Mouse (Mus musculus) megakaryocyte, adult 5-6 weeks (primary cell): ENCODE results near the gene Tbck. TPM values are rescaled to one million over a fixed set of nuclear protein-coding genes. Genes with fewer than 3 reads are reported as not detected.
A peak's percentile ranks its signal among the peaks of the same experiment; 100 is the strongest.

Experiments used
- ATAC-seq: 2 replicates; pipeline ENCODE4 v1.8.0; 2016; ENCODE audit warnings: mild to moderate bottlenecking, inconsistent platforms; ENCODE audit not compliant: poor library complexity, severe bottlenecking
- total RNA-seq, 2 experiments: library from RNA; stranded (forward) in 1 of 2; stranded (reverse) in 1 of 2; fragments of 153-499, 151-499 nt in 1 of 2; fragments of 221-1000, 200-1000 nt in 1 of 2; gene quantifications; 2 replicates each; pipeline versions ENCODE4 v1.2.3 to v1.2.4; 2015 to 2017

The Tbck gene
- total RNA-seq, 2 experiments from 2014 or later, result 15.3 to 17.8 TPM

DNA sequence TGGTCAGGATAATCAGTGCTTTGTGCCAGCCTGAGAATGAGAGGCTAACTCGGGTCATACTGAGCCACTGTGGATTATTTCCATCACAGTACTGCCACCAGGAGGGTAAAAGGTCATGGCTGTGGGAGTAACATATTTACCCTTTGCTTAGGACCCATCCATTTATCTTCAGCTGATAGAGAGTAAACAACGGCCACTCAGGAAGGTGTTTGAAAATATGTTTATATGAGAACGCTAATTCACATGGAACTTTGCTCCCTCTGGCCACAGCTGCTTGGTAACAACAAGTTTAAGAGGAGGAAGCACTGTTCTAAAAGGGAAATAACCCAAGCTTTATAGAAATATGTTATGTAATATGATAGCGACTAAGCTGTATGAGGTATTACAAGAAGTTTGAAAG, 68.8 kb downstream of the Tbck start:
- ATAC-seq, result no peak

DNA sequence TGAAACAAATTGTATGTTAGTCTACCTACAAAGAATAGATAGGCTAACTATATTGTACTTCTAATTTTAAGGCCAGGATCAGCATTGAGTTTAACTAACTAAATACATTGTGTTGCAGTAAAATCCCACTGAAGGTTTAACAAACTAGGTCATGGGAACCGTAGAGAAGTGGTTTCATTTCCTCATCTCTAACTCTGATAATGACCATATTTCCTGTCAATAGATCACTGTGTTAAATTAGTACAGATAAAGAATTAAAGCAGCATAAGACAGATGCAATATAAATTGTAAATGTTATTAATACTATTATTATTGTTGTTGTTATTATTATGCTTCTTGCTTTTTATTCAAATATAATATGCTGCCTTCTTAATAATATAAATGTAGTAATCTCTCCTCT, 72.3 kb downstream of the Tbck start:
- no peak for ATAC-seq

DNA sequence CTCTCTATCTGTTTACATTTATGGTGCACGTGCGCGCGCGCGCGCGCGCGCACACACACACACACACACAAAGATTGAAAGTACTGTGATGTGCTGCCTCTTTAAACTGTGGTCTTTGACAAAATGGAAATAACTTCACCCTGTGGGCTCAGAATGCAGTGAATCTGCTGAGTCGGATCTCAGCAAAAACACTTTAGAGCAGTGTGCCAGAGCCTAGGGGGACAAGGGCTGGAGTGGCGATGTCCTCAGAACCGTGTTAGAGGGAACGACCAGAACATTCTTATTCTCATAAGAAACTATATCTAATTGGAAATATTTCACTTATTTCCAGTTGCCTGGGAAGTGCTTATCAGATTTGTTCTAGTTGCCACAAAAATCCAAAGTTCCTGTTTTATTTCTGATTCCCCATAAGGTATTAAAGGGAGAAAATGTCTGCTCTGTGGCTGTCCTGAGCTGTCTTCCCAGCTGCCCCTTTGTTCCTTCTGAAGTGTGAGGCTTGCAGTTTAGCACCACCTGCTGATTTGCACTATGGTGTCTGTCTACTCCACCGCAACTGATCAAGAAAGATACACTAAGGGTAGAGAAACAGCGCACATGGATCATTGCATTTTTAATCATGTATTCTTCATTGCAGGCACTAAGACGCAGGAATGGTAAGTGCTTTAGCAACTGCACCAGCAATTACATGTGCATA, 82.2 kb downstream of the Tbck start:
- no peak for ATAC-seq

DNA sequence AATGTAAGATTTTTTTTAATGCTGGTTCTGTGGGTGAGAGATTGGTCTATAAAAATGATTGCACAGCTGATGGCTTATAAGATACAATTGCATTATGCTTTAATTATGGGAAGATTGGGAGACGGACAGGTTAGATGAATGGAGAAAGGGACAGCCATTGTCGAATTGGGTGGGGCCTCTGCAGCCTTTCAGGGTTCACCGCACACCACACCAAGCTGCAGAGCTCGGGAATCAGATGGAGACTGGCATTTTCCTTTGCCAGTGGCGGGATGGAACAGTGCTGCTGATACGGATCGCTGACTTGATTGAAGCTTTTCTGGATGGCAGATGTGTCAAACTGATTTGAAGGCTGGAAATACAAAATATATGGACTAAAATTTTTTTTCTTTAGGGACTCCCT, 88.1 kb downstream of the Tbck start:
- no peak for ATAC-seq

DNA sequence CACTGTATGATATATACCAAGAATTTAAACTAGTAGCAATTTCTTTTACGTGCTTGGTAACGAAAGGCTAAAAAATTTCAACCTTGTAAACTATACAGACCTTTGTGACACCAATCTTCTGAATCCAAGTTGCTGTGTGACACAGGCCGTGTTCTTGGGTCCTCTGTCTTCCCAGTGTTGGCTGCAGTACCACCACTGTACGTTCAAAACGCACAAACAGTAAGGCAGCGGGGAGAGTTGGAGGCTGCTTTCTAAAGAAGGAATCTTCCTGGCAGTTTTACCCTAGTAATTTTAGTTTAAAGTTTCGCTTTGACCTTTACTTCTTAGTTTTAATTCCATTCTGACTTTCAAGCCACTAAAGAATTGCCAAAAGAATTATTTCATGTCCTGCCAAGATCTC, 92.7 kb downstream of the Tbck start:
- no peak for ATAC-seq

DNA sequence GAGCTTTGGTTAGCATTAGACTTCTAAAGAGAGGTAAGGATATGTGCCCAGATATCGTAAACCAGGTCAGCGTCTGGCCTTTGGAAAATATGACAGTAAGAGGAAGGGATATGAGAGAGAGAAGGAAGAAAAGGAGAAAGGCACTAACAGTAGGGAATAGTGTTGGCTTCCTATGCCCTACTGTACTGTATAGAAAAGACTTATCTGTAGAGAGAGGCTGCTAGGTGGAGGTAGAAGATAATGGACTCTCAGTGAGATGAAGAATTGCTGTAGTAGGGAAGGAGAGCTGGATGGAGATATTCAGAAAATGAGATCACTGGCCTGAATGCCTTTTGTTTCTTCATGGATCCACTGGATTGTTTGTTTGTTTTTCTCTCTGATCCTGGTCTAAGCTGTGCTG, 97.2 kb downstream of the Tbck start:
- no peak for ATAC-seq

DNA sequence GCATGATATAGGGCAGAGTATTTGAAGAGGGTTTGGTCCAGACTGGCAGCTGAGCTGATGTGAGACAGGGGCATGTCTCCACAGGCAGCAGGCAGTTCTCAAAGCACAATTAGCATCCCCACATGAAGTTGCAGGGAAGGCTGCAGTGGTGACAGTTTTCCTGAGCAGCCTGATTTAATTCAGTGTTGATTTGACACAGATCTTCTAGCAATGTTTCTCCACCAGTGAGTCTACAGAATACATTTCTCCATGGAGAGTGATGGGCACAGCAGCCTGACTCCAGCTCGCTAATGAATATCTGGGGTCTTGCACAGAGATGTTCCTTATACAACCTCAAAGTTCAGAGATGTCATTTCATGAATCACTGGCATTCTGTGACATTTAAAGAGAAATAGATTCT, 99.1 kb downstream of the Tbck start:
- no peak for ATAC-seq

DNA sequence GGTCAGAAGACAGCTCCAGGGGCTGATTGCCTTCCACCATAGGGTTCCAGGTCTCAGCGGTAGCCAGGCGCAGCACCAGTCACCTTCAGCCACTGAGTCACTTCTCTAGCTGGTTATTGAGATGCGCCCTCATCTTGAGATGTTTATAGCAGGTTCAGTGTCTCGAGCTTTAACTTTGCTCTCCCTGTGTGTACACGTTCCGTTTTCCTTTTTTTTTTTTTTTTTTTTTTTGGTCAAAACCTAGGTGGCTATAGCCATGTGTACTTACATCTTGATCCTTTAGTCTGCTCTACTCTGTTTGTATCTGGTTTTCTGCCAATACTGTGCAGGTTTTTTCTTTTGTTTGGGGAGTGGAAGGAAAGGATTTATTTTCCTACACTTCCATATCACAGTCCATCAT, 100.8 kb downstream of the Tbck start:
- ATAC-seq, result no peak

DNA sequence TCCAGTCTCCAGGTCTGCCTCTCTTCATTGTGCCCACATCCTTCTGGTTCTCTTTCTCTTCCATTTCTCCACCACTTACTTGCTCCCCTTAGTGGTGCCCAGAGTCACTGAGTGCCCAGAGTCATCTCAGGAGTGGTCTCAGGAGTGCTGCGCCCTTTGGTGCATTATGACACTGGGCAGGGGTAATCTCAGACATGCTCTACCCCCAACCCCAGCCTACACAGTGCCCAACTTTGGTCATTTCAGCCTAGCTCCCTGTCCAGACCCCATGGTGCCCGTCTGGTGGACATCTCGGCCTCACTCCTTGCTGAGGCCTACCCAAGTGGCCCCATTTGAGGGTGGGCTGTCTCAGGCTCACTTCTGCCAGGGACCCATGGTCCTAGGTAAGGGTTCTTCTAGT, 102.7 kb downstream of the Tbck start:
- no peak for ATAC-seq

DNA sequence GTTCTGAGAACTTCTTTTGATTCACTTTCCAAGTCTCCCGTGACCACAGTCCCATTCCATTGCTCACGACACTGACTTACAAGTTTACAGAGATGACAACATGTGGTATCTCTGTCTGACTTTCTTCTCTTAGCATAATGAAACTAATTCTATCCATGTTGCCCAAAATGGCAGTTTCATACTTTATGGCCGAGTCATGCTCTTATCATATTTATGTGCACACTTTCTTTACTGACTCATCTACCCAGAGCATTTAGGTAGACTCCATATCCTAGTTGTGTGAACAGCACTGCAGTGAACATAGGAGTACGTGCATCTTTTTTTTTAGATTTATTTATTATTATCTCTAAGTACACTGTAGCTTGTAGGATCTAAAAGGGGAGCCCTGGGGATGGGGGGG, 103.8 kb downstream of the Tbck start:
- no peak for ATAC-seq

DNA sequence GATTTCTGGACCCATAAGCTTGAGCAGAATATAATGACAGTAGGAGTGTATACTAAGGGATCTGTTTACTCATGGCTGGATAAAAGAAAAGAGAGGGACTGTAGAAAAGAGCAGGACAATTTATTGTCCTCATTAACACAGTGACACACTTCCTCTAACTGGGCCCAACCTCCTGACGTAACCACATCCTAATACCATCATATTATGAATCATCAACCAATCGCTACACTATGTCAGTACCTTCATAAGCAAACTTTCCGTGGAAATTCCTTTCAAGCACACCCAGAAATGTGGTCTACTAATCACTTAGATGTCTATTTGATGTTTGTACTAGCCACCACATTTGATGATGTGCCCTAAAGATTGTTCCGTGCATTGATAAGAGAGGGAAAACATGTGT, 107.2 kb downstream of the Tbck start:
- peak; percentile 38; the same call in 1 of the 2 replicates for ATAC-seq

DNA sequence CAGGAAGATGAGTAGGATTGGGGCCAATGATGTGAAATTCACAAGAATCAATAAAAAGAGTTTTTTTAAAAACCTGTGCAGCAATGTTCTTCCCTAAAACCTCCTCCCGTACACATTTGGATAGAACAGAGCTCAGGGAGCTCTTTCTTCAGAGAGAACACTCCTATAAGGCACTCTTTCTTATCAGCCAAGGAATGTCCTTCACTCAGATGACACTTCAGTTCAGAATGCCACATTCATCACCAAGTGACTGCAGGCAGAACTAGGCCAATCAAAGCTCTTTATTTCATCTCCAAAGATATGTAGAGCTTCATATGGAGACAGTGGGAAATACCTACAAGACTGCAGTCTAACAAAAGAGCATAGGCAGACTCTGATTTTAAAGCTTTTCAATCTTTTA, 116.3 kb downstream of the Tbck start:
- no peak for ATAC-seq

DNA sequence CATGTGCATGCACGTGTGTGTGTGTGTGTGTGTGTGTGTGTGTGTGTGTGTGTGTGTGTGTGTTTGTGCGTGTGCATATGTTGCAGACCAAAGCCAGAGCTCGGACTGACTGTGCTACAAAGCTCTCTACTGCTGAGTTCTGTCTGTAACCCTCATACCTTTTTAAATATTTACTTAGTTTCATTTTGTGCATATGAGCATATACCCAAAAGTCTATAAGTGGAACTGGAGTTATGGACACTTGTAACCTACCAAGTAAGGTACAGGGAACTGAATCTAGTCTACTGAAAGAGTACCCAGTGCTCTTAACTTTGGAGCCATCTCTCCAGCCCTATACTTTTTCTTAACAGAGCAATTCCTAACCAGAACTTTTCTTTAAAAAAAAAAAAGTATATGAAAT, 118.0 kb downstream of the Tbck start:
- no peak for ATAC-seq

DNA sequence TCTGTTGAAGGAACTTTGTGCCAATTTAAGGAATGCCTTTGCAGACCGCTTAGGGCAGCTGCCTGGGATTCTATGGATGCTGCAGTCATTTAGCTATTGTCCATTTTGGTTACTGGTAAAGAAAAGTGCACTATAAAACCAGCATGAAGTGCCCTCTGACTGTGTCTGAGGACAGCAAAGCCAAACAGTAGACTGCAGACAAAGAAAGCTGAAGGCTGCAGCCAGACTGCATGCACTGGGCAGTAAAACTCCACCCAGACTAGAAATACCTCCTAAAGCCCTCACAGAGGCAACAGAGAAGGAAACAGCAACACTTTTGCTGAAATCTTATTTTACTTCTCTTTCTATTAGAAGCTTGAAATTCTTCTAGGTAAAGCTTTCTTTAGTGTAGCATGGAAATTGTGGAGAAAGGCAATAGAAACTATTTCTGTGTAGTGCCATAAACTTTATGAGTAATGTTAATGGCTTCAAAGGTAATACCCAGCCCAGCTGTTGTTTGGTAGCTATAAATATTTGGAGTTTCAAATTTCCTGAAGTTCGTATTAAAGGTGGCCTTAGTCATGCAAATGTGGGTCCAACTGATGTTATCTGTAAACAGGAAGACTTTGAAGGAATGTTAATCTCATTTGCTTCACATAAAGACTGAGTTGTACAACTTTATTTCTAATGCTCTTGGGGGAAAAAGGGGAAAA, 124.1 kb downstream of the Tbck start:
- no peak for ATAC-seq

DNA sequence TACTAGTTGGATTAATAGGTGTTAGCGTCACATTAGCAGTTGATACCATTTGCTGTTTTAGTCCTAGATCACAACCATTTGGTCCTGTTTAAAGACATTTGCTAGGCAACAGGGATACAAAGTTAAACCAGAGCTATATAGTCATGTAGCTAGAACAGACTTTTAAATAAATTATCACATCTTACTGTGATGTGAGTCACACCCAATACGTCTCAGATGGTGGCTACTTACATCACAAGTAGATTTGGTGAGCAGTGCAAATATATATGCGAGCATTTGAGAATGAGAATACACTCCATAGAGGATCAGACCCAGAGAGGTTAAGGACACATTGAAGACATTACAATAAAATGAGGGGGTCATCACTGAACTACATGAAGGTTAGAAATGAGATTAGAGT, 125.0 kb downstream of the Tbck start:
- no peak for ATAC-seq

DNA sequence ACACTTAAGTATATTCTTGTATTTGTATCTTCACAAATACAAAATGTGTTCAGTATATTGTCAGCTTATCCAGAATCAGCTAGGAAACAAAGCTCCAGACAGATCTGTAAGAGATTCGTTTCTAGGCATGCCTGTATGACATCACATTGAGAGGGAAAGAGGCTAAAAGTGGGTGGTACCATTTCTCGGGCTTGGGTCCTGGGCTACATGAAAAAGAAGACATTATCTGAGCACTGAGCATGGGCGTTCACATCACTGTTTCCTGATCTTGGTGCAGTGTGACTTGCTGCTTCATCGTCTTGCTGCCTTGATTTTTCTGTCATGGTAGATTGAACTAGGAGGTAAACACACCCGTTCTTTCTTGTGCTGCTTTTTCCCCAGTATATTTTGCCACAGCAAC, 127.8 kb downstream of the Tbck start:
- ATAC-seq, result no peak

DNA sequence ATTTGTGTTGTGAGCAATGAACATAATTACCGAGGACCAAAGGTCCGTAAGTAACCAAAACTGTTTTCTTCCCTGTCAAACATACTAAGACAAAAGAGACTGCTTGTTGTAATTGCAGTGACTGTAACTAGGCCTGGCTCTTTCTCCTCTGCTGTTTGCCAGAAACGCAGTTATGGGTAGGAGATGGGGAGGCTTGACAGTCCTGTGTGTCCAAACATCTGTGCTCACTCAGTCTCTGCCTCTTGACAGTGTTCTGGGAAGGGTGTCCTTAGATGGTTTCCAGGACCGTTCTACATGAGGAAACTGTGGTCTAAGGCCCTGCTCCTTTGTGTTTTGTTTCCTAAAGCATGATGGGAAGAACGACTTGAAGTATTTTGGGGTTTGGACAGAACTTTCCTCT, 128.4 kb downstream of the Tbck start:
- no peak for ATAC-seq

DNA sequence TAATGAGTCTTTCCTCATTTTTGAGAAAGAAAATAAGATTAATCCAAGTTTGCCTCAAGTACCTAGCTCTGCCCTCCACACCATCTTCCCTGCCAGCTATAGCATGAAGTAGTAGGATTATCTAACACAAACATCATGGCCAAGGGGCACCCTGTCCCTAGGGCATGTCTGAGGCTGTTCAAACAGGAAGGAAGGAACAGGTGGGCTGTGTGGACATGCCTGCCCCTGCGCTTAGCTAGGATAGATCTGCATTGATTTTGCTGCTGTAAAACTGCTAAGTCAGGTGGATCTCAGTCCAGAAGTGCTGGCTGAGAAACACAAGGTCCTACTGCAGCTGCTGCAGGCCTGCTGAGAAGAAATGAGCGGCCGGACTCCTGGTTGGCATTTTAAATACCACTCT, 129.2 kb downstream of the Tbck start:
- no peak for ATAC-seq

DNA sequence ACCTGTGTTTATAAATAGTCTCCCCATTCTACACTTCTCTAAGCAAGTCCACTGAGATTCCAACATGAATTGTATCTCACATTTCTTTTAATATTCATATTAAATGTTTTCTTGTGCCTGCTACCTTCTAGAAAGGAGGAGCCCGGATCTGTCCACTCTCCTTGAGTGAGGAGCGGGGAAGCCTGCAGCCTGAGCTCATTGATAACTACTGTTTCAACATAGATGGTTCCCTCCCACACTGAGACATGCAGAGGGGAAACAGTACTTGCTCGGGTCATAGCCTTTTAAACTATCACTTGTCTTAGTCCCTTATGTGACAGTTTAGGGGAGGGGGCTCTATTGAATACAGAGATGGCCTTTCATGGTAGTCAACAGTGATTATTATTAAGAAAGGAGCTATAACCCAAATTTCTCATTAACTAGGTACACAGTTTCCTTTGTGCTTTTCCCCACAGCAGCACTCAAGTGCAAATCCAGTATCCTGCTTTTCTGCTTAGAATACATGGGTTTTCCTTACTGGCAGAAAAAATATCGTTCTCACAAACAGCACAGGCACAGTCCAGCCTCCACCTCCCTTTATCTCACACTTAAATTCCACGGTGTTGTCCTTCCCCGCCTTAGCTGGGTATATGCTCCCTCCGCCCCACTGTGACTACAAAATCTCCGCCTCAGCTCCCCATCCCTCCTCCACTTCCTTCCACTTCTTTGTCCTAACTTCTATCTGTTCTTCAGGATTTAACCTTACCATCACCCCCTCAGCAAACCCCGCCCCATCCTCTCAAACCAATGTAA, 130.0 kb downstream of the Tbck start:
- ATAC-seq, result no peak

DNA sequence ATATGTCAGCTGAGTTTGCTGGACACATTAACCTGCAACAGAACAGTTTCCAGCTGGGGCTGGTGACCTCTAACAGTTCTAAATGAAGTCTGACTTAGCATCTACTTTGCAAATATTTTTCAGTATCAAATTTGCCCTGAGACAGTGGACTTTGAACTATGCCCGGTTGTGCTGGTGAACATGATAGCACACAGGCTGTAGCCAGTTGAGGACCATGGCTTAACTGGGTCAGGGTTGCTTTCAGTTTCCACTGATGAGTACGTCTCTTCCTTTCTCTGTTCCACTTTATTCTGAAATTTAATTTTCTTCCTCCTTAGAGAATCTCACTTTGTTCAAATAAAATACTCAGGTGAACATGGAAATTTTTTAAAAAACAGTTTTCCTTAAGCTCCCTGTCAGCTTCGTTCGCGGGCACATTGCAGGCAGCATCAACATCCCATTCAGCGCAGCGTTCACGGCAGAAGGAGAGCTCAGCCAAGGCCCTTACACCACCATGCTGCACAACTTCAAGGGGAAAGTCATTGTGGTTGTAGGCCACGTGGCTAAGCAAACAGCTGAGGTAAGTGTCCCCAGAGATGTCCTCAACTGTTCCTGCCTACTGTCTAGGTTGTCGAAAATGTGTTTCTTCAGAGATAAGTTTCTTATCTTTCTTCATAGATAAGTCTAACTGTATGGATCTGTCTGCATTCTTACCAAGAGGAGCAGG, 131.0 kb downstream of the Tbck start:
- peak; percentile 76 for ATAC-seq
